Mouse (Mus musculus) cerebellum, adult 8-10 months (tissue): Measurements from ENCODE around the gene Lima1.

ENCODE experiments used
- DNase-seq: peaks from one replicate; pipeline ENCODE4 v3.0.0; 2022

The Lima1 gene

GRCm38 (mm10) chr15:99866450-99867221, 8.6 kb downstream of the Lima1 start:
- no peak for DNase-seq

GRCm38 (mm10) chr15:99865942-99866341, 9.3 kb downstream of the Lima1 start:
- DNase-seq, result no peak

- DNase-seq, result no peak
These were observed 9.7 kb downstream of the Lima1 start for GRCm38 (mm10) chr15:99865494-99865941.

GRCm38 (mm10) chr15:99865046-99865445, 10.2 kb downstream of the Lima1 start:
- no peak for DNase-seq

GRCm38 (mm10) chr15:99863786-99864185, 11.5 kb downstream of the Lima1 start:
- no peak for DNase-seq

GRCm38 (mm10) chr15:99863358-99863757, 11.9 kb downstream of the Lima1 start:
- DNase-seq, result no peak

- no peak for DNase-seq
These were observed 12.8 kb downstream of the Lima1 start for GRCm38 (mm10) chr15:99862473-99862872.

GRCm38 (mm10) chr15:99861955-99862354, 13.3 kb downstream of the Lima1 start:
- DNase-seq, result no peak

GRCm38 (mm10) chr15:99861536-99861935, 13.7 kb downstream of the Lima1 start:
- DNase-seq, result no peak

GRCm38 (mm10) chr15:99859644-99860392, 15.4 kb downstream of the Lima1 start:
- DNase-seq, result no peak

- DNase-seq, result no peak
These were observed 17.8 kb downstream of the Lima1 start for GRCm38 (mm10) chr15:99857479-99857878.

GRCm38 (mm10) chr15:99855119-99855518, 20.1 kb downstream of the Lima1 start:
- DNase-seq, result no peak

GRCm38 (mm10) chr15:99852606-99853237, 22.5 kb downstream of the Lima1 start:
- DNase-seq, result no peak

- no peak for DNase-seq
These were observed 25.0 kb downstream of the Lima1 start for GRCm38 (mm10) chr15:99850265-99850664.

GRCm38 (mm10) chr15:99847937-99848336, 27.3 kb downstream of the Lima1 start:
- no peak for DNase-seq

GRCm38 (mm10) chr15:99847207-99847881, 27.9 kb downstream of the Lima1 start:
- no peak for DNase-seq

- DNase-seq, result no peak
These were observed 28.6 kb downstream of the Lima1 start for GRCm38 (mm10) chr15:99846633-99847032.

- DNase-seq, result no peak
These were observed 31.4 kb downstream of the Lima1 start for GRCm38 (mm10) chr15:99843856-99844255.

GRCm38 (mm10) chr15:99839910-99840309, 35.3 kb downstream of the Lima1 start:
- no peak for DNase-seq

- no peak for DNase-seq
These were observed 36.0 kb downstream of the Lima1 start for GRCm38 (mm10) chr15:99839165-99839840.

- peak; percentile 38 for DNase-seq
These were observed 37.7 kb downstream of the Lima1 start for GRCm38 (mm10) chr15:99837561-99837960.

- DNase-seq, result no peak
These were observed 40.1 kb downstream of the Lima1 start for GRCm38 (mm10) chr15:99835191-99835590.
